Mouse (Mus musculus) embryonic facial prominence, embryonic 13.5 days (tissue): ENCODE data around the gene Ccdc153. TPM values are rescaled to one million over a fixed set of nuclear protein-coding genes. Genes with fewer than 3 reads are reported as not detected.

Source experiments
- ATAC-seq: fragments of 200-750 bp; cut with Nextera tagmentation; 2 replicates; pipeline ENCODE4 v1.8.0; 2017; ENCODE audit warnings: low read depth; ENCODE audit not compliant: insufficient number of reproducible peaks, insufficient read depth, low FRiP score, low TSS enrichment
- H3K27ac ChIP-seq: fragments of 300-500 bp; sonication (generic); 2 replicates; pipeline ENCODE4 v1.5.1; 2015; ENCODE audit warnings: moderate library complexity, mild to moderate bottlenecking, inconsistent platforms
- H3K27me3 ChIP-seq: fragments of 300-500 bp; sonication (generic); 2 replicates; pipeline ENCODE4 v1.6.1; 2015; ENCODE audit warnings: mild to moderate bottlenecking, inconsistent platforms
- H3K36me3 ChIP-seq: fragments of 300-500 bp; sonication (generic); 2 replicates; pipeline ENCODE4 v1.6.1; 2015; ENCODE audit warnings: mild to moderate bottlenecking, inconsistent platforms
- H3K4me1 ChIP-seq: fragments of 300-500 bp; sonication (generic); 2 replicates; pipeline ENCODE4 v1.6.1; 2015; ENCODE audit warnings: inconsistent platforms
- H3K4me2 ChIP-seq: fragments of 300-500 bp; sonication (generic); 2 replicates; pipeline ENCODE4 v1.6.1; 2015; ENCODE audit warnings: moderate library complexity, mild to moderate bottlenecking, inconsistent platforms
- H3K4me3 ChIP-seq: fragments of 300-500 bp; sonication (generic); 2 replicates; pipeline ENCODE4 v1.5.1; 2015; ENCODE audit warnings: mild to moderate bottlenecking, inconsistent platforms
- H3K9ac ChIP-seq: fragments of 300-500 bp; sonication (generic); 2 replicates; pipeline ENCODE4 v1.6.1; 2015; ENCODE audit warnings: mild to moderate bottlenecking, inconsistent platforms
- H3K9me3 ChIP-seq: fragments of 300-500 bp; sonication (generic); 2 replicates; pipeline ENCODE4 v1.6.1; 2016; ENCODE audit warnings: inconsistent platforms
- WGBS: fragments of 180-500 bp; shearing (Covaris S2); methylation state at CpG from one replicate; pipeline ENCODE4 v1.1.7; 2015; ENCODE audit warnings: mixed read lengths; 5-methylcytosine and 5-hydroxymethylcytosine counted together
- polyA plus RNA-seq: library from polyadenylated mRNA; unstranded; fragments of >200 nt; fragmentation: Nextera tagmentation; extraction: Ambion mirVana; gene quantifications from 2 replicates; pipeline ENCODE4 v1.2.1, GENCODE M21; 2015

The Ccdc153 gene
- polyA plus RNA-seq, 1 experiment from 2014 or later, result not detected

DNA sequence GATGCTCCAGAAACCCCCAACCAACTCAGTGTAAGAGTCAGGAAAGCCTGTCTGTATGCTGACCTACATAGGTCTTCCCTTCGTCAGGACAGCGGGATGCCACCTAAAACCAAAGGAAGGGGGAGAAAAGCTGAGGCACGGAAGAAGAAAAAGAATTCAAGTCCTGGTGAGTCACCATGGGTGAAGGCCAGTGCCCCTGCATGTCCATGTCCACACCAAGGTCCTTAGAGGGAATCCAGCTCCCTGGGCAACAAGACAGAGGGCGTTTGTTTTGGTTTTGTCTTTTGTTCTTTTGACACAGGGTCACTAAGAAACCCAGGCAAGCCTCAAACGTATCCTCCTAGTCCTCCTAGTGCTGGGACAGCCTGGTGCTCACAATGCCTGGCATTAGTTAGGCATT lies 435 bp downstream of the Ccdc153 start:
- Histone ChIP-seq H3K9ac (no peak overlapping the region), H3K4me1 (peaks cover 3% of the 10 kb centered on the region; the same call in 1 of the 2 replicates), H3K36me3 (no peaks in the 10 kb centered on the region), H3K9me3 (no peaks in the 10 kb centered on the region), H3K4me2 (no peak overlapping the region), H3K4me3 (no peak overlapping the region), H3K27me3 (no peaks in the 10 kb centered on the region), H3K27ac (no peak overlapping the region)
- no peak for ATAC-seq
- WGBS, result 54% methylated on average over 5 of the region's 5 CpGs

DNA sequence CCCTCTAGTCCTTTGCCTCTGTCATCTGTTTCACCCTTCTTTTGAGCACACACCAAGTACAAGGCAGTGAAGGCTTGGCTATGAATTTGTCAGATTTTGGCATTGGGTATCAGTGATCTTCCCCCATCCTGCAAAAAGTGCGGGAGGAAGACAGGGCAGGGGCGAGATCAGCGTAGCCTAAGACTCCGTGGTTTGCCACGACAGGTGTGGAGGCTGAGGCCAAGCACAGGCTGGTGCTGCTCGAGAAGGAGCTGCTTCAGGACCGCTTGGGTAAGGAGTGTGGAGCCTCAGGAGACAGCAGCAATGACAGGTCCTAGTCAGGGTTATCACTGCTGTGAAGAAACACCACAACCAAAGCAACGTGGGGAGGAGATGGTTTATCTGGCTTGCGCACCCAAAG lies 942 bp downstream of the Ccdc153 start:
- H3K36me3 ChIP-seq, result no peaks in the 10 kb centered on the region
- no peaks in the 10 kb centered on the region for H3K27me3 ChIP-seq
- peaks cover 3% of the 10 kb centered on the region; the same call in 1 of the 2 replicates for H3K4me1 ChIP-seq
- 73% methylated on average over 9 of the region's 9 CpGs for WGBS
- no peak for ATAC-seq
- no peak overlapping the region for H3K4me3 ChIP-seq
- H3K4me2 ChIP-seq, result no peak overlapping the region
- no peaks in the 10 kb centered on the region for H3K9me3 ChIP-seq
- no peak overlapping the region for H3K9ac ChIP-seq
- no peak overlapping the region for H3K27ac ChIP-seq

DNA sequence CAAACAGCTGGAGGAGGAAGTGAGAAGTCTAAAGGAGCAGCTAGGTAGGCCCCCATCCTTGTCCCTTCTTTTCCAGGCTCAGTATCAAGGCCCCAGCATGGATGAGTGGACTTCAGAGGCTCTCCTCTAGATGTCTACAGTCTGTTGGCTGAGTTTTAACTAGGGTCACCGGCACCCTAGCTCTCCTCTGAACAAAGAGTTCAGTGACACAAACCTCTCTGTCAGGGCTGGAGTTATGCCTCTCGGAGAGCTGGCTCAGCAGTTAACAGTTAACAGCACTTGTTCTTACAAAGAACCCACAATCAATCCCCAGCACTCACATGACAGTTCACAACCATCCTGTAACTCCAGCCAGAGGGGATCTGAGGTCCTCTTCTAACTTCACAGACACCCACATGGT lies 3.1 kb downstream of the Ccdc153 start:
- Histone ChIP-seq H3K36me3 (no peaks in the 10 kb centered on the region), H3K9ac (no peak overlapping the region), H3K27me3 (peaks cover 3% of the 10 kb centered on the region; the same call in 1 of the 2 replicates), H3K4me1 (no peaks in the 10 kb centered on the region), H3K4me3 (no peak overlapping the region), H3K4me2 (no peak overlapping the region), H3K27ac (no peak overlapping the region), H3K9me3 (no peaks in the 10 kb centered on the region)
- ATAC-seq, result no peak
- 54% methylated on average over 2 of the region's 2 CpGs for WGBS

DNA sequence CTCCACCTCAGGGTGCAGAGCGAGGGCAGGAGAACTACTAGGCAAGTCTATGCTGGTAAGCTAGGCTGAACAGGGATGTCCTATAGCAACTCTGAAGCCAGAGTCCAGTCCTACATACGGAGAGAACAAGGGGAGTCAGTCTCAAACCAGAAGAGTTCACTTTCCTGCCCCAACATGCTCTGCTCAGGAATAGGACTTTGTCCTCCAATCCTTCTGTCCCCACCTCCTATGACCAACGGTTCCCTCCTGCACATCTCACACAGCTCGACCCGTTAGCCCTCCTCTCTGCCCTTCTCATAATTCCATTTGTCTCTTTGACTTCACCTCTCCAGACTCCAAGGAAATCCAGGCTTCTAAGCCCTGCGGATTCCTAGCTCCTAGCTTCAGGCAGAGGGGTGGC lies 7.4 kb downstream of the Ccdc153 start:
- H3K9ac ChIP-seq, result no peak overlapping the region
- no peak overlapping the region for H3K27ac ChIP-seq
- 79% methylated on average over 6 of the region's 6 CpGs for WGBS
- H3K4me2 ChIP-seq, result no peak overlapping the region
- H3K4me3 ChIP-seq, result no peak overlapping the region
- no peaks in the 10 kb centered on the region for H3K9me3 ChIP-seq
- H3K27me3 ChIP-seq, result peaks cover 11% of the 10 kb centered on the region
- H3K4me1 ChIP-seq, result no peaks in the 10 kb centered on the region; the same call in 1 of the 2 replicates
- H3K36me3 ChIP-seq, result no peaks in the 10 kb centered on the region
- no peak for ATAC-seq

DNA sequence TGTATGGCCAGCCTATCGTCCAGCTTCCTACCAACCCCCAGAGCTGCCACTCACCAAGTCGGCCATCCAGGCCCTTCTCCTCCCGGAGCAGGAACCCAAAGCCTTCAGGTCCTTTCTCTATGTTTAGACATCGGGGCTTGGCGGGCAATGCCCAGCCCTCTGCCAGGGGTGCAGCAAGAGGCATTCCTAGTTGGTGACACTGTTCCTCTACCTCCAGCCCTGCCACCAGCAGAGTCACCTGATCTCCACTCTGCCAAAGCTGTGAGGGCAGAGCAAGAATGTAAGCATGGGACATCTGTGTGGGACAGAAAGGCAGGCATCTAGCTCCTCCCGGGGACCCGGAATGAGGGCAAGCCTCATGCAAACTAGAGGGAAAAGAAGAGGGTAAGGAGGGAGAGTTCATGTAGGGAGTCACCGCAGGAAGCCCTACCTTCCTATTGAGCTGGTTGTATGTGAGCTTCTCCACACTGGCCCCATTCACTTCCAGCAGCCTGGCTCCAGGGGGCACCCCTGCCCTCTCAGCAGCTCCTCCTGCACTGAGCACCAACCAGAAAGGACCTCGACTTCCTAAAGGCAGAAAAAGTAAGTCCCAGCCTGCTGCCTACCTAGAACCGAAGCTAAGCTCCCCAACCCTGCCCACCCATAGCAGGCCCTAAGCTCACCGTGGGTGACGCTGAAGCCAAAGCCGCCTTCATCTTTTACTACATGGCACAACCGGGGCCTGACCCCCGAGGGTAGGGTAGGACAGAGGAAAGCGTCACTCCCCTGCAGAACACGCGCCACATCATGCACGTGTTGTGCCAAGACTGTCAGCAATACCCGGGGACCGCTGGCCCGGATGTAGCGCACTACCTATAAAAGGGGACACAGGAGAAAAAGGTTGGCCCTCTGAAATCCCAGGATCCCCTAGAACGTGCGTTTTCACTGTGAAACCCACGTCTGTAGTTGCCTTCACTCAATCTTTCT lies 9.0 kb downstream of the Ccdc153 start:
- peak; percentile 62; the same call in 1 of the 2 replicates for ATAC-seq
- Histone ChIP-seq H3K4me1 (peaks cover 15% of the 10 kb centered on the region), H3K4me2 (peak overlapping the region; percentile 40), H3K27ac (no peak overlapping the region), H3K36me3 (no peaks in the 10 kb centered on the region), H3K4me3 (no peak overlapping the region), H3K27me3 (peaks cover 11% of the 10 kb centered on the region), H3K9me3 (no peaks in the 10 kb centered on the region), H3K9ac (no peak overlapping the region)
- 46% methylated on average over 26 of the region's 26 CpGs for WGBS

DNA sequence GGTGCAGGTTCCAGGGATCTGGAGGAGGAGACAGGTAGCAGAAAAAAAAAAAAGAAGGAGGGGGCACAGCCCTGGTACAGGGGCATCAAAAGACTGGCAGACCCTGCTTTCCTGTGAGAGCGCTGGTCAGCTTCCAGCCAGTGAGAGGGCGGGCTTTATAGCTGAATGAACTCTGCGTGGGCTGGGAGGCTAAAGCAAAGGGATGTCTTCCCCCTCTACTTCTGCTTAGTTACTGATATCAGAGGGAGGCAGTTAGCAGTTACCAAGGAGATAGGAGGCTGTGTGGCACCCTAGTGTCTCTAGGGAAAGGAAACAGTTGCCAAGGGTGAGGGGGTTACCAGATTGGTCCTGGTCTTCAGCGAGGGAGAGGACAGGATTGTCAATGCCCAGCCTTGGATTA lies 10.0 kb downstream of the Ccdc153 start:
- Histone ChIP-seq H3K4me1 (peaks cover 25% of the 10 kb centered on the region), H3K4me2 (no peak overlapping the region), H3K4me3 (no peak overlapping the region), H3K36me3 (0 out of 2 replicates have a peak, but pooled peaks cover 1% of the 10 kb centered on the region), H3K27me3 (peaks cover 11% of the 10 kb centered on the region), H3K9me3 (no peaks in the 10 kb centered on the region), H3K9ac (no peak overlapping the region), H3K27ac (no peak overlapping the region)
- WGBS, result 68% methylated on average over 4 of the region's 4 CpGs
- no peak for ATAC-seq

DNA sequence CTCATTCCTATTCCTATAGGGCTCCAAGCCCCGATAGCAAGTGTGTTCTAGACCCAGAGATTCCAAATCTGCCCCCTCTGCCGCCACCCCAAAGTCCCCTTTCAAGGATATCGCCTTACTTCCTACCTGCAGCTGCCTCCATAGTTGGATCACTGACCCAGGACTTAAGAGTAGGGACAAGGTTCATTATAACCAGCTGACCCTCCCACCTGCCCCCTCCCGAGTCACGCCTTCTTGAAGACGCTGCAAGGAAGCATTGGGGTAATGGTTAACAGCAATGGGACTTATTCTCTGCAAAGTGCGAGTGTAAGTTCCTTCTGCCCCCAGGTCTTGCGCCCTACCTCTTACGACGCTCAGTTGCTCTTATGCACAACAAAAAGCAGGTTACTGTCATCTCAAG lies 10.8 kb downstream of the Ccdc153 start, which contains the start of gene Pdzd3:
Gene Pdzd3, minus strand, starts transcription at position 158 of the 400 bp plus-strand sequence.
- peaks cover 30% of the 10 kb centered on the region for H3K4me1 ChIP-seq
- no peak within 1 kb of the TSS for H3K4me2 ChIP-seq
- no peaks in the 10 kb centered on the region for H3K9me3 ChIP-seq
- ATAC-seq, result no peak
- H3K27me3 ChIP-seq, result peaks cover 11% of the 10 kb centered on the region
- H3K4me3 ChIP-seq, result no peak within 1 kb of the TSS
- H3K27ac ChIP-seq, result no peak within 1 kb of the TSS
- H3K36me3 ChIP-seq, result peaks cover 6% of the 10 kb centered on the region; the same call in 1 of the 2 replicates
- 79% methylated on average over 10 of the region's 10 CpGs for WGBS
- H3K9ac ChIP-seq, result no peak within 1 kb of the TSS

DNA sequence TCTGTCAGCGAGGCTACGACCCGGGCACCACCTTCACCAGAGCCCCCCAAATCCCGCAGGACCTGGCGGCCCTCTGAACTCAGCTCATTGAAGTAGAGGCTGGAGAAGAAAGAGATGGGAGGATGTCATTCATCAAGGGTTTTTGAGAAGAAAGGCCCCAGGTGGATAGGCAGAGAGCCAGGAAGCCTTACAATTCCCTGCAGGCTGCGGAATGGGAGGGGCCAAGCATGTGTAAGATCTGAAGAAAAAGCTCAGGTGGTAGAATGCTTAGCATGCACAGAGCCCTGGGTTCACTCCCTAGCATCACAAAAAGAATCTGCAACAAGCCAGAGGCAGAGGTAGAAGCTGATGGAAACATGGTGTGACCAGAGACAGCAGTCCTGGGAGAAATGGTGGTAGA lies 13.0 kb downstream of the Ccdc153 start:
- WGBS, result 63% methylated on average over 6 of the region's 6 CpGs
- Histone ChIP-seq H3K4me3 (no peak overlapping the region), H3K9me3 (no peaks in the 10 kb centered on the region), H3K27ac (no peak overlapping the region), H3K27me3 (peaks cover 10% of the 10 kb centered on the region), H3K9ac (no peak overlapping the region), H3K4me2 (no peak overlapping the region), H3K36me3 (peaks cover 10% of the 10 kb centered on the region; the same call in 1 of the 2 replicates), H3K4me1 (peaks cover 30% of the 10 kb centered on the region)
- no peak for ATAC-seq

DNA sequence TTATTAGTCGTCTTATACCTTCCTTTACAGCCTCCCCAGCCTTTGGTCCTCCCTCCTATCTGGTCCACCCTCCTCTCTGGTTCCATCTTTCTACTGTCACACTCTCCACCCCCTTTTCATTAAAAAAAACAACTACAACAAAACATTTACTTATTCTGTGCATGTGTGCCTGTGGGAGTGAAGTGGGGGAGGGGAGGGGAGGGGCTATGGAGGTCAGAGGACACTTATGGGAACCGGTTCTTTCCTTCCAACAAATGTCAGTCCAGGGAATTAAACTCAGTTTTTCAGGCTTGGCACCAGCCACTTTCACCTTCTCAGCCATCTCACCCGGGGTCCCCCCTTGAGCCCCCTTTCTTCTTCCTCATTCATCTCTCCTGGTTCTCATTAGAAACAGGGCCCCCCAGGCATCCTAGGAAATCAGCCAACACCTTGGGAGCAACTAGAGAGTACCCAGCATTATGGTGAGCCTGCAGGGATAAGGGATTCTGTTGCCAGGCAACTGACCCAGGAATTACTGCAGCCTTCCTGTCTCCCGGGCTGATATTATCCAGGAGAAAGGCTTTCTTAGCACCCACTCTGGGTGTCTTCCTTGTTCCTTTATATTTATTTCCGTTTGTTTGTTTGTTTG lies 14.1 kb downstream of the Ccdc153 start:
- Histone ChIP-seq H3K4me3 (no peak overlapping the region), H3K27ac (0 out of 2 replicates have a peak overlapping the region, but pooled peaks have one; percentile 55), H3K36me3 (peaks cover 10% of the 10 kb centered on the region; the same call in 1 of the 2 replicates), H3K9me3 (no peaks in the 10 kb centered on the region), H3K9ac (0 out of 2 replicates have a peak overlapping the region, but pooled peaks have one; percentile 32), H3K4me2 (no peak overlapping the region), H3K27me3 (peaks cover 6% of the 10 kb centered on the region; the same call in 1 of the 2 replicates), H3K4me1 (peaks cover 30% of the 10 kb centered on the region)
- ATAC-seq, result no peak
- 9% methylated on average over 5 of the region's 5 CpGs for WGBS

DNA sequence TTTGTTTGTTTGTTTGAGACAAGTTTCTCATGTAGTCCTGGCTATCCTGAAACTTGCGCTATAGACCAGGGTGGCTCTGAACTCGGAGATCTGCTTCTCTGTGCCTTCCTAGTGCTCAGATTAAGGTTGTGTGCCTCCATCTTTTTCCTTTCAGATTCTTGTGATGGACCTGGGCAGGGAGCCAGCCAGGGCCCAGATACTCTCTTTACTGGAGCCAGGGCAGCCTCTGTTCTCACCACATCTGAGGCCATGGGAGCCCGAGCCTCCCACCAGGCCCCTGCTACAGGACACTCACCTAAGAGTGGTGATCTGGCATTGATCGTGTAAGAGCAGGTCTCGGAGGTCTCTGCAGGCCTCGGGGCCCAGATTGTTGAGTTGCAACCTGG lies 14.7 kb downstream of the Ccdc153 start:
- Histone ChIP-seq H3K4me3 (no peak overlapping the region), H3K4me2 (no peak overlapping the region), H3K36me3 (peaks cover 10% of the 10 kb centered on the region; the same call in 1 of the 2 replicates), H3K4me1 (peaks cover 30% of the 10 kb centered on the region), H3K9ac (peak overlapping the region; percentile 49; the same call in 1 of the 2 replicates), H3K27ac (peak overlapping the region; percentile 55; the same call in 1 of the 2 replicates), H3K27me3 (peaks cover 3% of the 10 kb centered on the region; the same call in 1 of the 2 replicates), H3K9me3 (no peaks in the 10 kb centered on the region)
- 54% methylated on average over 6 of the region's 6 CpGs for WGBS
- no peak for ATAC-seq

DNA sequence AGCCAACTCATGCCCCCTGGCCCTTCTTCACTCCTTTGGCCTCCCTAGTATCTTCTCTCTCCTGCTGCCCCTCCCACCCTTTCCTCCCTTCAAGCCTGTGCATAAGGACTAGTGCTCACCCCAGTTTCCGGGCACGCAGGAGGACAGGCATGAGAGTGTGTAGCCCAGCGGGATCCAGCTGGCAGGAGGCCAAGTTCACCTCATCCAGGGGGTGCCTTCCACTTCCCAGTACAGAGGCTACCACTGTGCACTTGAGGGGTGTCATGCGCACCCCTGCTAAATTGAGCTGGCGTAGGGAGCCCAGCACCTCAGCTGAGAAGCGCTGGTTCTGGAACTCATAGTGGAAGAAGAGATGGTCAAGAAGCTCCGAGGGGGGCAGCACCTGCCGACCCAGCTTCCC lies 15.7 kb downstream of the Ccdc153 start:
- 87% methylated on average over 8 of the region's 8 CpGs for WGBS

More for the DNA sequence above, 15.7 kb downstream of the Ccdc153 start:
- no peak for ATAC-seq
- Histone ChIP-seq H3K4me1 (peaks cover 30% of the 10 kb centered on the region), H3K4me3 (no peak overlapping the region), H3K27me3 (no peaks in the 10 kb centered on the region), H3K36me3 (peaks cover 10% of the 10 kb centered on the region; the same call in 1 of the 2 replicates), H3K4me2 (no peak overlapping the region), H3K27ac (no peak overlapping the region), H3K9ac (no peak overlapping the region), H3K9me3 (no peaks in the 10 kb centered on the region)
